Mouse (Mus musculus): ENCODE measurements around the gene Txn2.

DNA sequence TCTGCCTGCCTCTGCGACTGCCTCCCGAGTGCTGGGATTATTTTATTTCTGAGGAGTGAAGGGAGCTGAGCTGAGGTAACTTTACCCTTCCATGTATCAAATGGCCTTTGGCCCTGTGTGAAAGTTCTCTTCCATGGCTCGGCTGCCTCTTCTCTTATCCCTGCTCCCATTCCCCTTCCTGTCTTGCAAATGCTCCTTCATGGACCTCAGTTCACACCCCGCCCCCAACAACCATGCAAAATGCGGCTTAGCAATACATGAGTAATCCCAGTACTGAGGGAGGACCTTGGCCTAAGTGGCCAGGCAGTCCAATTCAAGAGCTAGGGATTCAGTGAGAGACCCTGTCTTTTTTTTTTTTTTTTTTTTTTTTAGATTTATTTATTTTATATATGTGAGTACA, 60.5 kb downstream of the Txn2 start:
- TF ChIP-seq CTCF (conservative IDR thresholded peaks at IDR 0.05; ENCODE audit: low read length) (no peak), NANOG (IDR thresholded peaks at IDR 0.05; ENCODE audit: borderline replicate concordance, low read length) (no peak)
